In the genomic region with DNA sequence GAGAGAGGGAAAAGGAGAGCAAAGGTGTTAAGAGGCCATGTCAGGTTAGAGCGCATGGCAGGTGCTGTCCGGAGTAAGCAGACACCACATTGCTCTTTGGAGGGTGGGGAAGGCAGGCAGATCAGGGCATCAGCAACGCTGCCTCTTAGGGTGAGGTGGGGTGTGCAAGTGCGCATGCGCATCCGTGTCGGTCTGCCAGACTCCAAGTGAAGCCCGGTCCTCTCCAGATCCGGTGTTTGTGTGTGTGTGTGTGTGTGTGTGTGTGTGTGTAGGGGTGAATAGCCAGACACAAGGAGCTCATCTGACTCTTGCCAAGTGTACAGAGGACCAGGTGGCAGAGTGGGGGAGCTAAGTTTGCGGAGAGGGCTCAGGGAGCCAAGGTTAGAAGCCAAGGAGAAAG, we compare ENCODE assay signal across 15 mouse cellular contexts. TPM values are rescaled to one million over a fixed set of nuclear protein-coding genes. Genes with fewer than 3 reads are reported as not detected.
DNase-seq lines count a peak whose midpoint lies in the region; ATAC-seq lines count a peak whose summit lies in the region.
"Had no signal": no experiment of that assay in that cellular context is flagged by ENCODE, and none has a peak within 500 bp of the region (broad histone marks: within the 10 kb centered on the region; RNA-seq: fewer than 3 reads in every experiment).

No protein-coding gene starts in this region.

- H3K4me2 ChIP-seq in midbrain, embryonic 15.5 days = no peak overlapping the region
- no peak overlapping the region for H3K4me2 ChIP-seq in midbrain, embryonic 16.5 days (ENCODE audit: low read length)
- H3K4me2 ChIP-seq: embryonic facial prominence, embryonic 15.5 days; heart, embryonic 15.5 days; liver, embryonic 12.5 days had no signal

- H3K9me3 ChIP-seq in midbrain, embryonic 10.5 days (replicated peaks) = no peaks in the 10 kb centered on the region
- no peaks in the 10 kb centered on the region for H3K9me3 ChIP-seq in midbrain, embryonic 15.5 days
- no peaks in the 10 kb centered on the region for H3K9me3 ChIP-seq in midbrain, embryonic 16.5 days (replicated peaks; ENCODE audit: control insufficient read depth, low read length, poor library complexity, severe bottlenecking)
- H3K9me3 ChIP-seq: embryonic facial prominence, embryonic 15.5 days; heart, embryonic 15.5 days; liver, embryonic 12.5 days had no signal

- H3K4me3 ChIP-seq in midbrain, embryonic 10.5 days = no peak overlapping the region
- no peak overlapping the region for H3K4me3 ChIP-seq in midbrain, embryonic 15.5 days
- H3K4me3 ChIP-seq in midbrain, embryonic 16.5 days (ENCODE audit: low read depth, low read length) = no peak overlapping the region
- H3K4me3 ChIP-seq: embryonic facial prominence, embryonic 15.5 days; heart, embryonic 15.5 days; liver, embryonic 12.5 days had no signal

- 65% methylated on average over 10 of the region's 10 CpGs for WGBS in midbrain, embryonic 10.5 days
- 72% methylated on average over 10 of the region's 10 CpGs for WGBS in midbrain, embryonic 15.5 days
- 73% methylated on average over 10 of the region's 10 CpGs for WGBS in midbrain, embryonic 16.5 days

- peaks cover 46% of the 10 kb centered on the region for H3K4me1 ChIP-seq in midbrain, embryonic 10.5 days
- H3K4me1 ChIP-seq in midbrain, embryonic 15.5 days = 0 out of 2 replicates have a peak, but pooled peaks cover 5% of the 10 kb centered on the region
- H3K4me1 ChIP-seq in midbrain, embryonic 16.5 days (ENCODE audit: control insufficient read depth, insufficient read depth, low read length) = no peaks in the 10 kb centered on the region

- H3K36me3 ChIP-seq in midbrain, embryonic 10.5 days = peaks cover 54% of the 10 kb centered on the region
- H3K36me3 ChIP-seq in midbrain, embryonic 15.5 days (replicated peaks) = 0 out of 2 replicates have a peak, but pooled peaks cover 4% of the 10 kb centered on the region
- peaks cover 16% of the 10 kb centered on the region for H3K36me3 ChIP-seq in midbrain, embryonic 16.5 days (ENCODE audit: control insufficient read depth, insufficient read depth, low read length)

- peak; percentile 53 for DNase-seq in embryo, embryonic 10 days (ENCODE audit: low spot score)
- no peak for DNase-seq in embryo, embryonic 9.5 days (ENCODE audit: extremely low spot score)
- DNase-seq in midbrain, embryonic 10.5 days (ENCODE audit: low spot score) = no peak
- peak; percentile 60 to 64 for DNase-seq in cerebellum, adult 18-20 months
- DNase-seq in urinary bladder, postnatal 4 days (ENCODE audit: low spot score in 2 of 2) = no peak
- no peak for DNase-seq in kidney, postnatal 25 days
- DNase-seq: lung, postnatal 4 days; thymus, postnatal 25 days had no signal

- peak overlapping the region; percentile 18 for H3K27ac ChIP-seq in midbrain, embryonic 10.5 days (replicated peaks)
- H3K27ac ChIP-seq in midbrain, embryonic 15.5 days = no peak overlapping the region
- no peak overlapping the region for H3K27ac ChIP-seq in midbrain, embryonic 16.5 days (ENCODE audit: low read length)
- H3K27ac ChIP-seq: embryonic facial prominence, embryonic 15.5 days; heart, embryonic 15.5 days; liver, embryonic 12.5 days had no signal

- peaks cover 4% of the 10 kb centered on the region; the same call in 1 of the 2 replicates for H3K27me3 ChIP-seq in midbrain, embryonic 10.5 days (ENCODE audit: low read depth, poor library complexity, severe bottlenecking)
- no peaks in the 10 kb centered on the region for H3K27me3 ChIP-seq in midbrain, embryonic 15.5 days (replicated peaks)
- no peaks in the 10 kb centered on the region for H3K27me3 ChIP-seq in midbrain, embryonic 16.5 days (ENCODE audit: control insufficient read depth, insufficient read depth, low read depth, low read length)
- H3K27me3 ChIP-seq: embryonic facial prominence, embryonic 15.5 days; heart, embryonic 15.5 days; Patski had no signal

- no peak overlapping the region for H3K9ac ChIP-seq in midbrain, embryonic 15.5 days
- H3K9ac ChIP-seq in midbrain, embryonic 16.5 days (ENCODE audit: low read depth, low read length) = 0 out of 2 replicates have a peak overlapping the region, but pooled peaks have one; percentile 30
- H3K9ac ChIP-seq: embryonic facial prominence, embryonic 15.5 days; heart, embryonic 15.5 days; liver, embryonic 12.5 days had no signal

- no peak for ATAC-seq in midbrain, embryonic 15.5 days (replicated peaks)
- ATAC-seq in midbrain, embryonic 16.5 days = no peak
- ATAC-seq: intestine, embryonic 16.5 days; liver, embryonic 12.5 days; Patski had no signal

RNA-seq across cellular contexts. Expression of a gene that starts 31.5 kb away (rescaled TPM):
- 10.6 and 12.9 TPM in 2 replicates for polyA plus RNA-seq in midbrain, embryonic 10.5 days (2016; fragmentation: Nextera tagmentation; extraction: Ambion mirVana)
- 2.7 and 3.6 TPM in 2 replicates for polyA plus RNA-seq in midbrain, embryonic 15.5 days (2015; fragmentation: Nextera tagmentation; extraction: Ambion mirVana)
- polyA plus RNA-seq in midbrain, embryonic 16.5 days (2015; fragmentation: Nextera tagmentation; extraction: Ambion mirVana) = 2.4 and 2.9 TPM in 2 replicates
- polyA plus RNA-seq: Patski had no signal

RNA-seq across cellular contexts. Expression of a gene that starts 58.4 kb away (rescaled TPM):
- 21.8 and 25.5 TPM in 2 replicates for polyA plus RNA-seq in midbrain, embryonic 10.5 days (2016; fragmentation: Nextera tagmentation; extraction: Ambion mirVana)
- polyA plus RNA-seq in midbrain, embryonic 15.5 days (2015; fragmentation: Nextera tagmentation; extraction: Ambion mirVana) = 43.3 and 46.6 TPM in 2 replicates
- polyA plus RNA-seq in midbrain, embryonic 16.5 days (2015; fragmentation: Nextera tagmentation; extraction: Ambion mirVana) = 35.8 and 38.8 TPM in 2 replicates

Comparison
In these comparisons a context has a peak if more than half of its experiments do, and no peak if none do; other contexts are left out.
1. DNase-seq: peak in embryo, embryonic 10 days (single experiment) and cerebellum, adult 18-20 months (2 of 2); none in embryo, embryonic 9.5 days (single experiment), midbrain, embryonic 10.5 days (single experiment), urinary bladder, postnatal 4 days (0 of 2) and kidney, postnatal 25 days (0 of 2).